Mouse (Mus musculus): ENCODE data around the gene Srcin1.

DNA sequence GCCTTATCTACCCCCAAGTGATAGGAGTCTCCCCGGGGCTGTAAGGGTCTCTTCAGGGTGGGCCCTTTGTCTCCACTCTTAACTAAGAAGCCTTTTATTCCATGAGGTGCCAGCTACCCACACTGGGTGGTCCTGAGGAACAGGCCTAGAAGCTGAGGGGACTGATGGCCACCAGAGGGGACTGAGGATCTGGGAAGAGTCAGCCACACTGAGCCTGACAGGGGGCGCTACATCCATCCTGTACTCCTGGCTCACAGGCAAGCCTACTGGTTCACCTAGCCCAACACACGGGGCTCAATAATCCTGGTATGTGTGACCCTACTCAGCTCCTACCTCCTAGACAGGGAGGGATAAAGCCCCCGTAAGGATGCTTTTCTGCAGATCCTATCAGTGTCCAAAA lies 16.4 kb downstream of the Srcin1 start:
- TF ChIP-seq CTCF (IDR thresholded peaks at IDR 0.05; ENCODE audit: low read depth, low read length) (no peak), GATA2 (IDR thresholded peaks at IDR 0.05; ENCODE audit: borderline replicate concordance, low read depth, low read length) (no peak), GATA1 (IDR thresholded peaks at IDR 0.05; ENCODE audit: borderline replicate concordance, low read length) (no peak)
